Mouse (Mus musculus) right cerebral cortex, adult 18-20 months (tissue): Measurements from ENCODE around the gene Grb10.

Source experiments
- DNase-seq: peaks from one replicate; pipeline ENCODE4 v3.0.0; 2022; ENCODE audit warnings: mixed read lengths

Grb10 gene

GRCm38 (mm10) chr11:12032831-12033230 lies 5.7 kb downstream of the Grb10 start:
- DNase-seq: no peak

GRCm38 (mm10) chr11:12026638-12027037 lies 11.8 kb downstream of the Grb10 start:
- DNase-seq: peak; percentile 63

- peak; percentile 80 for DNase-seq
These were observed 12.5 kb downstream of the Grb10 start for GRCm38 (mm10) chr11:12025756-12026593.

GRCm38 (mm10) chr11:12025392-12025755 lies 13.1 kb downstream of the Grb10 start:
- no peak for DNase-seq

GRCm38 (mm10) chr11:12023051-12023450 lies 15.4 kb downstream of the Grb10 start:
- no peak for DNase-seq

GRCm38 (mm10) chr11:12019651-12020050 lies 18.8 kb downstream of the Grb10 start:
- DNase-seq: no peak

GRCm38 (mm10) chr11:12018604-12019003 lies 19.9 kb downstream of the Grb10 start:
- no peak for DNase-seq

- DNase-seq: no peak
These were observed 28.4 kb downstream of the Grb10 start for GRCm38 (mm10) chr11:12010084-12010483.

- DNase-seq: no peak
These were observed 38.1 kb downstream of the Grb10 start for GRCm38 (mm10) chr11:12000293-12000910.

- DNase-seq: no peak
These were observed 39.6 kb downstream of the Grb10 start for GRCm38 (mm10) chr11:11998881-11999280.

GRCm38 (mm10) chr11:11997045-11997444 lies 41.4 kb downstream of the Grb10 start:
- no peak for DNase-seq

- no peak for DNase-seq
These were observed 43.1 kb downstream of the Grb10 start for GRCm38 (mm10) chr11:11995371-11995770.

- DNase-seq: no peak
These were observed 44.7 kb downstream of the Grb10 start for GRCm38 (mm10) chr11:11993807-11994206.

- DNase-seq: no peak
These were observed 45.3 kb downstream of the Grb10 start for GRCm38 (mm10) chr11:11993183-11993582.

GRCm38 (mm10) chr11:11989850-11990249 lies 48.6 kb downstream of the Grb10 start:
- peak; percentile 23 for DNase-seq

- no peak for DNase-seq
These were observed 51.2 kb downstream of the Grb10 start for GRCm38 (mm10) chr11:11987233-11987632.

- no peak for DNase-seq
These were observed 59.8 kb downstream of the Grb10 start for GRCm38 (mm10) chr11:11978611-11979197.

- DNase-seq: peak; percentile 45
These were observed 63.8 kb downstream of the Grb10 start for GRCm38 (mm10) chr11:11974591-11975255.

- DNase-seq: peak; percentile 61
These were observed 65.0 kb downstream of the Grb10 start for GRCm38 (mm10) chr11:11973366-11974014.

GRCm38 (mm10) chr11:11972401-11973110 lies 65.9 kb downstream of the Grb10 start:
- DNase-seq: no peak

- DNase-seq: no peak
These were observed 68.2 kb downstream of the Grb10 start for GRCm38 (mm10) chr11:11970246-11970645.

GRCm38 (mm10) chr11:11968830-11969229 lies 69.7 kb downstream of the Grb10 start:
- DNase-seq: no peak
